Mouse (Mus musculus): ENCODE measurements at regions not wholly inside any gene's neighbourhood (a gene's known extent, or its start where the extent isn't known, plus 50 kb on each side); places are given as distances from the start of the nearest gene placed in this dataset.
A peak's percentile ranks its signal among the peaks of the same experiment; 100 is the strongest.

DNA sequence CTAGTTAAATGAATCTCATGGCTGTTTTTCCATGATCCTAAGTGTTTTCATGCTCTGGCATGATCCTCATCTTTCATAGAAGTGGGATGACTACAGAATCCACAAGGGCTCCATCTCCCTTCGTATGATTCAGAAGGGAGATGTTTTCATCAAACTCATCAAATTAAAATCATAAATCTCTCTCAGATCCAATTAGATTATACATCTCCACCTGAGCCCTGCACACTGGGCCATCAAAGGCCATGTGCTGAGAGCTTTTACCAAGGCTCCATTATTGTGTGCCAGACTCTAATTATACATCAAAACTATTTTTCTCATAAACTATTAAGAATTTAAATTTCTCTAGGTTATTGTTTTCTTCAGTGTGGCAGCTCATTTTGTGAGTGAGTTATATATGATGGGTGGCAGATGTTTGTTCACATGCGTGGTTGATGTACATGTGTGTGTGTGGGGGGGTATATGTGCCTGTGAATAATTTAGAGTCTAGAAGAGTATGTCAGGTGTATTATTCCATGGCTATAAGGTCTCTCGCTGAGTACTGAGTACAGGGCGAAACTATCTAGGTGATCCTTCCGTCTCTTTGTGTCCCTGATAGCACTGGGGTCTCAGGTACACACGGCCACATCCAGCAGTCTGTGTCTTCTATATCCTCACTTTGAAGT lies 278.4 kb downstream of the Fat4 start:
- DNase-seq (ENCODE audit: extremely low read depth, low read depth, low spot score) = no peak
- Histone ChIP-seq H3K9ac (ENCODE audit: low read depth, low read length) (no peak overlapping the region), H3K79me2 (ENCODE audit: control insufficient read depth, insufficient read depth, low read length) (no peaks in the 10 kb centered on the region), H3K27me3 (ENCODE audit: control insufficient read depth, insufficient read depth, low read length) (no peaks in the 10 kb centered on the region), H3K4me3 (ENCODE audit: insufficient read depth, low read depth, low read length) (no peak overlapping the region), H3K4me1 (ENCODE audit: control insufficient read depth, insufficient read depth, low read length) (no peaks in the 10 kb centered on the region), H3K36me3 (ENCODE audit: control insufficient read depth, insufficient read depth, low read length) (no peaks in the 10 kb centered on the region), H3K27ac (replicated peaks; ENCODE audit: insufficient read depth, low read depth, low read length) (no peak overlapping the region)
- TF ChIP-seq POLR2A (IDR thresholded peaks at IDR 0.05; ENCODE audit: extremely low read depth, insufficient read depth, low read length) (no peak), CTCF (IDR thresholded peaks at IDR 0.05; ENCODE audit: low read depth, low read length) (no peak)
- 79% methylated on average over 6 of the region's 6 CpGs for WGBS

DNA sequence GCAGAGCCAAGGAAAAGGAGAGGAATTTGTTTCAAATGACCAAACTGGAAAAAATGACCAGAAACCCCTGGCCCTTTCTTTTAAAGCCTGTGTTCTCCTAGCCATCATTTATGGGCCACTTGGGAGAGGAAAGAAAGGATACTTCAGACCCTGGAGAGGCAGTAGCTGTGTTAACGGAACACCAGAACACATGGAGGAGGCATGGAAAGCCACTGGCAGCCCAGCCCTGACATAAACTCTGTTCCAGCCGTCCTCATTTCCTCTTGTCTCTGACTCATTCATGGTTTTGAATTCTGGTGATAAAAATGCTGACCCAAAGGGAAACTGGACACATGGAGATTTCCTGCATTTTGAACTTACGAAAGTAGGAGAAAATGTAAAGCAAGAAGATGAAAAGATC lies 295.9 kb downstream of the Fat4 start:
- Histone ChIP-seq H3K36me3 (ENCODE audit: control insufficient read depth, insufficient read depth, low read length) (no peaks in the 10 kb centered on the region), H3K27ac (replicated peaks; ENCODE audit: insufficient read depth, low read depth, low read length) (no peak overlapping the region), H3K9ac (ENCODE audit: low read depth, low read length) (no peak overlapping the region), H3K4me3 (ENCODE audit: insufficient read depth, low read depth, low read length) (no peak overlapping the region), H3K27me3 (ENCODE audit: control insufficient read depth, insufficient read depth, low read length) (no peaks in the 10 kb centered on the region), H3K79me2 (ENCODE audit: control insufficient read depth, insufficient read depth, low read length) (no peaks in the 10 kb centered on the region), H3K4me1 (ENCODE audit: control insufficient read depth, insufficient read depth, low read length) (no peaks in the 10 kb centered on the region)
- peak; percentile 4 for DNase-seq (ENCODE audit: extremely low read depth, low read depth, low spot score)
- TF ChIP-seq POLR2A (IDR thresholded peaks at IDR 0.05; ENCODE audit: extremely low read depth, insufficient read depth, low read length) = no peak
- TF ChIP-seq CTCF (IDR thresholded peaks at IDR 0.05; ENCODE audit: low read depth, low read length) = no peak
- 78% methylated on average over 3 of the region's 3 CpGs for WGBS

DNA sequence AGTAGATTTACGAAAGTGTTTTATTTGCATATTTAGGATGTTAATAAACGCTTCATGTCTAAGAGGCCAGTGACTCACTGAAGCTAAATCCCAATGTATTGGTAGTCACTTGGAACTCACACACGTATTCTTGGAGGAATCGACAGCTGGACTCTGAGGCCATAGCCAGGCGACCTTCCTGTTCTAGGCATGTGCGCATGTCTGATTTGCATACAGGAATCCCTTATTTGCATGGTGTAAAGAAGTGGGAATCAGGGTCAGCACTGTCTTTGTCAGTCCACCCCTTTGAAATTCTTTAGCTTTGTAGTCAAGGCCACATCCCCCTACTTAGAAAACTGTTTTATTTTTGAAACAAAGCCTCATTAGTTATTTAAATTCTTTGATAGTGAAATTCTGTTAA lies 308.4 kb downstream of the Fat4 start:
- H3K36me3 ChIP-seq (ENCODE audit: control insufficient read depth, insufficient read depth, low read length) = no peaks in the 10 kb centered on the region
- no peak overlapping the region for H3K4me3 ChIP-seq (ENCODE audit: insufficient read depth, low read depth, low read length)
- H3K79me2 ChIP-seq (ENCODE audit: control insufficient read depth, insufficient read depth, low read length) = no peaks in the 10 kb centered on the region
- H3K4me1 ChIP-seq (ENCODE audit: control insufficient read depth, insufficient read depth, low read length) = no peaks in the 10 kb centered on the region
- H3K27ac ChIP-seq (replicated peaks; ENCODE audit: insufficient read depth, low read depth, low read length) = no peak overlapping the region
- TF ChIP-seq POLR2A (IDR thresholded peaks at IDR 0.05; ENCODE audit: extremely low read depth, insufficient read depth, low read length) (no peak), CTCF (IDR thresholded peaks at IDR 0.05; ENCODE audit: low read depth, low read length) (no peak)
- no peaks in the 10 kb centered on the region for H3K27me3 ChIP-seq (ENCODE audit: control insufficient read depth, insufficient read depth, low read length)
- H3K9ac ChIP-seq (ENCODE audit: low read depth, low read length) = no peak overlapping the region
- WGBS = 94% methylated on average over 6 of the region's 6 CpGs
- no peak for DNase-seq (ENCODE audit: extremely low read depth, low read depth, low spot score)

DNA sequence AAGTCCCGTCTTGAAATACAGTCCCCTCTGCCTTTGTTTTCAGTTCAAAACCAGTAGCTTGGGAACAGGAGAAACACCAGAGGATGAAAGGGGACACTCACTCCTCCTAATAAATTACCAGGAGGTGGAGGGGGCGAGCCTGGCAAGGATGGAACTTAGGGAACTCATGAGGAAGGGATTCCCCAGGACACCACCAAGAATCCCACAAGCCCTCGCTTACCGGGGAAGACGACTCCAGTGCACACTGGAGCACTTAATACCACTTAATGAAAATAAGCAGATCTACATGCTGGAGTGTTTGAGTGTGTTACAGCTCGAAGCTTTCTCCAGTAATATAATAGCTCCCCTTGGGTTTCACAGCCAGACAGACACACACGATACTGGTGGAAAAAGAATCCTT lies 315.9 kb downstream of the Fat4 start:
- Histone ChIP-seq H3K4me1 (ENCODE audit: control insufficient read depth, insufficient read depth, low read length) (no peaks in the 10 kb centered on the region), H3K79me2 (ENCODE audit: control insufficient read depth, insufficient read depth, low read length) (no peaks in the 10 kb centered on the region), H3K27ac (replicated peaks; ENCODE audit: insufficient read depth, low read depth, low read length) (no peak overlapping the region), H3K36me3 (ENCODE audit: control insufficient read depth, insufficient read depth, low read length) (no peaks in the 10 kb centered on the region), H3K27me3 (ENCODE audit: control insufficient read depth, insufficient read depth, low read length) (no peaks in the 10 kb centered on the region), H3K9ac (ENCODE audit: low read depth, low read length) (no peak overlapping the region), H3K4me3 (ENCODE audit: insufficient read depth, low read depth, low read length) (no peak overlapping the region)
- DNase-seq (ENCODE audit: extremely low read depth, low read depth, low spot score) = no peak
- 74% methylated on average over 7 of the region's 7 CpGs for WGBS
- TF ChIP-seq CTCF (IDR thresholded peaks at IDR 0.05; ENCODE audit: low read depth, low read length) = no peak
- no peak for TF ChIP-seq POLR2A (IDR thresholded peaks at IDR 0.05; ENCODE audit: extremely low read depth, insufficient read depth, low read length)

DNA sequence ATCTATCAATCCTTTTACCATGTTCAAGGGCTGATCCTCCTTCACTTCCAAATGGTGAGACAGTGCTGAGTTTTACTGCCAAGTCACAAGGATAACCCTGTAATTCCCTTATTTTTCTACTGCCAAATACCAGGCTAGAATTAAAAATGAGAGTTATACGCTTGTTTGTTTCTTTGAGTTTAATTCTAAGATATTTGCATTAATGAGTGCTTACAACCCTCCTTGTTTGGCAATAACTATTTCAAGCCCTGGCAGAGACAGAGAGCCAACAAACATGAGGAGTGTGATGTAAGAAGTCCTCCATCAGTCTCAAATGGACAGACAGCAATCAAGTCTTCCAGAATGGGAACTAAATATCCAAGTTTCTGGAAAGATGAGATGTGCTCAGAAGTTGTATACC lies 321.9 kb downstream of the Fat4 start:
- Histone ChIP-seq H3K4me1 (ENCODE audit: control insufficient read depth, insufficient read depth, low read length) (no peaks in the 10 kb centered on the region), H3K27ac (replicated peaks; ENCODE audit: insufficient read depth, low read depth, low read length) (no peak overlapping the region), H3K4me3 (ENCODE audit: insufficient read depth, low read depth, low read length) (no peak overlapping the region), H3K36me3 (ENCODE audit: control insufficient read depth, insufficient read depth, low read length) (no peaks in the 10 kb centered on the region), H3K27me3 (ENCODE audit: control insufficient read depth, insufficient read depth, low read length) (no peaks in the 10 kb centered on the region), H3K79me2 (ENCODE audit: control insufficient read depth, insufficient read depth, low read length) (no peaks in the 10 kb centered on the region), H3K9ac (ENCODE audit: low read depth, low read length) (no peak overlapping the region)
- 78% methylated on average over 1 of the region's 1 CpGs for WGBS
- no peak for TF ChIP-seq POLR2A (IDR thresholded peaks at IDR 0.05; ENCODE audit: extremely low read depth, insufficient read depth, low read length)
- no peak for TF ChIP-seq CTCF (IDR thresholded peaks at IDR 0.05; ENCODE audit: low read depth, low read length)
- DNase-seq (ENCODE audit: extremely low read depth, low read depth, low spot score) = no peak

DNA sequence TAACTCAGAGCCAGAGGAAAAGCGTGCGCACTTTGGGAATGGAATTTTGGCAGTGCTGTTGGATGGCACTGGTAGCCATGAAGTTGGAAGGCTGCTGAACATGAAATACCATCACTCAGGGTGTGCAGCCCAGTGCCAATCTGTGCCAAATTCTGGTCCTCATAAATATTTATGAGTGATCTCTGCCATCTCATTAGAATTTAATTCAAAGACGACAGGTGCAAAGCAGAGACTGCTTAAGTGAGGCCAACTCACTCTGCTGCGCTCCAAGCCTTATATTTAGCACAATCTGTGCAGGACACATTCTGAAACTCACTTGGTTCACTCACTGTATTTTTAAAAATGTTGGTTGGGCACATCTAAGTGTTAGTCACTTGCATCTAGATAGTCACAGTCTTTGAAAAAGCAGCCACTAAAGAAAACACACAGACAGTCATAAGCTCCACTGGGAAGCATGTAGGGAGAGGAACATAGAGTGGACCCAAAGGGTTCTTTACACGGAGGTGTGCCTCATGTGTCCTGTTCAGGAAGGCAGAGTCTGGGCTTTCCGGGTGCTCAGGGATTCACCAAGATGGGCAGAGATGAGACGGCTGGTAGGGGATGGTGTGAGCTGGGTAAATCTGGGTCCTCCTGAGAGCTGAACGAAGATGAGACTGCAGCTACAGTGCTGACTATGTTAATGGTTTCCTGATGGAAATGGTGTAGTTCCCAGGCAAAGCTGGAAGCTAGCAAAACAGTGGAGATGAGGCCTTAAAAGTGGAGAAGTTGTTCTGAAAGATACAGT lies 322.8 kb downstream of the Fat4 start:
- no peak for DNase-seq (ENCODE audit: extremely low read depth, low read depth, low spot score)
- 76% methylated on average over 8 of the region's 8 CpGs for WGBS
- H3K36me3 ChIP-seq (ENCODE audit: control insufficient read depth, insufficient read depth, low read length) = no peaks in the 10 kb centered on the region
- no peak overlapping the region for H3K9ac ChIP-seq (ENCODE audit: low read depth, low read length)
- TF ChIP-seq POLR2A (IDR thresholded peaks at IDR 0.05; ENCODE audit: extremely low read depth, insufficient read depth, low read length) = no peak
- TF ChIP-seq CTCF (IDR thresholded peaks at IDR 0.05; ENCODE audit: low read depth, low read length) = no peak
- H3K27me3 ChIP-seq (ENCODE audit: control insufficient read depth, insufficient read depth, low read length) = no peaks in the 10 kb centered on the region
- no peaks in the 10 kb centered on the region for H3K79me2 ChIP-seq (ENCODE audit: control insufficient read depth, insufficient read depth, low read length)
- H3K4me1 ChIP-seq (ENCODE audit: control insufficient read depth, insufficient read depth, low read length) = no peaks in the 10 kb centered on the region
- no peak overlapping the region for H3K4me3 ChIP-seq (ENCODE audit: insufficient read depth, low read depth, low read length)
- no peak overlapping the region for H3K27ac ChIP-seq (replicated peaks; ENCODE audit: insufficient read depth, low read depth, low read length)

All from liver, adult 2 months (tissue).